Mouse (Mus musculus): ENCODE measurements around the gene Ndufaf8. TPM values are rescaled to one million over a fixed set of nuclear protein-coding genes. Genes with fewer than 3 reads are reported as not detected.

Ndufaf8 gene
- polyA plus RNA-seq, 1 experiment from 2014 or later: 46.8 TPM

DNA sequence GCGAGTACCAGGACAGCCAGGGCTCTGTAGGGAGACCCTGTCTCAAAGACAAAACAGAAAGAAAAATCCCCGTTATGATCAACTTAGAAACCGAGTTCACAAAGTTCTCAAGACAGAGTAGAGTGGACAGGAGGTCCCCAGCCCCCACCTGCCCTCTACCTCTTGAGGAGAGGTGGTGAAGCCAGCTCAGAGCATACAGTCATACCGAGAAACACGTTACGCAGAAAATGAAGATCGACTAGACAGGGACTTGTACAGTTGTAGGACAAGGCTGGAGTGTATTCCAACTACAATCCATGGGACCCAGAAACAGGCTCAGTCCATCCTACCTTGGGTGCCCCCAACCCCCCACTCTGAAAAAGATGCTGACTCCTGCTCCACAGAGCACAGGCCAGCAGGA, 20.4 kb downstream of the Ndufaf8 start:
- H3K4me3 ChIP-seq (ENCODE audit: low read depth, low read length): no peak overlapping the region
- 96% methylated on average over 7 of the region's 7 CpGs for WGBS
- H3K36me3 ChIP-seq (ENCODE audit: control insufficient read depth, insufficient read depth, low read length): 0 out of 2 replicates have a peak, but pooled peaks cover 7% of the 10 kb centered on the region
- no peak overlapping the region for H3K27ac ChIP-seq (ENCODE audit: low read length)
- H3K4me1 ChIP-seq (ENCODE audit: control insufficient read depth, insufficient read depth, low read length): no peaks in the 10 kb centered on the region; the same call in 1 of the 2 replicates
- no peaks in the 10 kb centered on the region for H3K9me3 ChIP-seq (replicated peaks; ENCODE audit: control insufficient read depth, low read length, poor library complexity, severe bottlenecking)
- H3K4me2 ChIP-seq (ENCODE audit: low read length): no peak overlapping the region
- no peak overlapping the region for H3K9ac ChIP-seq (ENCODE audit: low read depth, low read length)
- no peak for ATAC-seq
- no peaks in the 10 kb centered on the region for H3K27me3 ChIP-seq (ENCODE audit: control insufficient read depth, insufficient read depth, low read depth, low read length)

DNA sequence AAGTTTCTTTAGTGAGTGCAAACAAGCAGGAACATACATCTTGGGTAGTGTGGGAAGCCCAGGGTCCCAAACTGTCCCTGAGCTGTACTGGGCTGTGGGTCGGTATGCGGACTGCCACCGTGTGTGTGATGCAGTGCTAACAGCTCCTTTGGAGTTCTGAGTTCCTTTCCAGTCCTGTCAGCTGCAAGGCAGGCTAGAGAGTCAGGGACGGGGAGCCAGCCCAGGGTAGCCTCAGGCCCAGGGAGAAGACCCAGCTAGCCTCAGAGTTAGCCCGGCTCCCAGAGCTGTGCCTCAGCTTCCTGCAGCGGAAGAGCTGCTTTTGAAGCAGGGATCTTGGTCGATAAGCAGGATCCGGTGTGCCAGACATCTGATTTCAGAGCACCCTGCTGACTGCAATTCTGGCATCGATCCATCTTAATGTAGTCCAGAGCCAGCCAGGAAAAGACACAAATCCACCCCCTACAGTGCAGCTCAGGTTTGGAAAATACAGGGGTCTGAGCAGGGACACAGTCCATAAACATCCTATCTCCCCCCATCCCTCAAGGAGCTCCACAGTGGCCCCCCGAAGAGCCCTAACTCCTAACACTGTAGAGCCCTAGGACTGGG, 21.3 kb downstream of the Ndufaf8 start:
- Histone ChIP-seq H3K4me1 (ENCODE audit: control insufficient read depth, insufficient read depth, low read length) (no peaks in the 10 kb centered on the region; the same call in 1 of the 2 replicates), H3K4me2 (ENCODE audit: low read length) (no peak overlapping the region), H3K9ac (ENCODE audit: low read depth, low read length) (peak overlapping the region; percentile 28; the same call in 1 of the 2 replicates), H3K27me3 (ENCODE audit: control insufficient read depth, insufficient read depth, low read depth, low read length) (no peaks in the 10 kb centered on the region), H3K4me3 (ENCODE audit: low read depth, low read length) (no peak overlapping the region), H3K36me3 (ENCODE audit: control insufficient read depth, insufficient read depth, low read length) (0 out of 2 replicates have a peak, but pooled peaks cover 8% of the 10 kb centered on the region), H3K27ac (ENCODE audit: low read length) (no peak overlapping the region), H3K9me3 (replicated peaks; ENCODE audit: control insufficient read depth, low read length, poor library complexity, severe bottlenecking) (no peaks in the 10 kb centered on the region)
- 74% methylated on average over 10 of the region's 10 CpGs for WGBS
- ATAC-seq: no peak

DNA sequence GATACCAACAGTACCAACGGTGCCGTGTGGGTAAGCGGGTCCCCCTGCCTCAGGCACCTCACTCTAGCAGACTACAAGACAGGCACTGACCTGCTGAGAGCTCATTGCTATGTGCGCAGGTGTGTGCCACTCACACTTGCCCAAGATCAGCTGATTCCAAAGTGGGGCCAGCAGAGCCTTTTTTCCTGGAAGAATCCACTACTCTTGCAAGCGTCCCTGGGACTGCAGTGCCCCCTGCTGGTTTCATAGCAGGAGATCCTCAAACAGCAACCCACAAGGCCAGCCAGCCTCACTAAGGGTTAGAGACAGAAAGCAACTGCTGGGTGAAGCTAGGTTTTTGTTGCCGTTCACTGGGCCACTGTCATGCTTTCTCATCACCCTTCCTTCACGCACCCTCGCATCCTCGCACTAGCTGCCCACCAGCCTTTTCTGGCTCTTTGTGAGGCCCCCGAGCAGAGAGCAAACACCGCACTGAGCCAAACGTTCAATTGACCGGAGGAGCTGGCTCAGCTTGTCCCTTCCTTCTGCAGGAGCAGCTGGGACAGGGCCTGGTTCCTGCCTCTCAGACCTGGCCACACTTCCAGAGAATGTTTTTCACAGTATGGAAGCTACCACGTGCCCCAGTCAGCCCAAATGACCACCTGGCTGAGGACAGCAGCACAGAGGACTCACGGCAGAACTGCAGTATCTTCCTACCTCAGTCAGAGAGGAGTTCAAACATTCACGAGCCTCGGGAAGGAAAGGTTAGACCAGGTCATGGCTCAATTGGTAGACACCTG, 22.1 kb downstream of the Ndufaf8 start:
- no peak for ATAC-seq
- Histone ChIP-seq H3K9ac (ENCODE audit: low read depth, low read length) (no peak overlapping the region), H3K27me3 (ENCODE audit: control insufficient read depth, insufficient read depth, low read depth, low read length) (no peaks in the 10 kb centered on the region), H3K36me3 (ENCODE audit: control insufficient read depth, insufficient read depth, low read length) (peaks cover 3% of the 10 kb centered on the region; the same call in 1 of the 2 replicates), H3K4me3 (ENCODE audit: low read depth, low read length) (no peak overlapping the region), H3K9me3 (replicated peaks; ENCODE audit: control insufficient read depth, low read length, poor library complexity, severe bottlenecking) (no peaks in the 10 kb centered on the region), H3K4me1 (ENCODE audit: control insufficient read depth, insufficient read depth, low read length) (no peaks in the 10 kb centered on the region; the same call in 1 of the 2 replicates), H3K4me2 (ENCODE audit: low read length) (no peak overlapping the region), H3K27ac (ENCODE audit: low read length) (no peak overlapping the region)
- 82% methylated on average over 17 of the region's 17 CpGs for WGBS

DNA sequence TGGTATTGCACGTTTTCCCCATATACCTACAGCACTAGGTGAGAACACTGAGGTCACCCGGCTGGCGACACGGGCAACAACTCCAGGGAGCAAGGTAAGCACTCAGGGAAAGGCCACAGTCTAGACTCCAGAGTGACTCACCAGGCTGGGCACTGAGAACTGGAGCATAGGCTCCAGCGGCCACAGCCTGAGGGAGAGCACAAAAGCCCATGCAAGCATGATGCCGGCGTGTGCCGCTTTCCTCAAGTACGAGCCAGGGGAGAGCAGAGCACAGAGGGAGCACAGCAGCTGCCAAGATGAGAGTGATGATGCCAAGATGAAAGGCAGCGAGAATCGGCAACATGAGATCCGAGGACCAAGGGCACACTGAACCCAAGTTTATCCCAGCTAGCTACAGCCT, 23.4 kb downstream of the Ndufaf8 start:
- H3K27me3 ChIP-seq (ENCODE audit: control insufficient read depth, insufficient read depth, low read depth, low read length): no peaks in the 10 kb centered on the region
- no peak overlapping the region for H3K27ac ChIP-seq (ENCODE audit: low read length)
- no peaks in the 10 kb centered on the region for H3K9me3 ChIP-seq (replicated peaks; ENCODE audit: control insufficient read depth, low read length, poor library complexity, severe bottlenecking)
- no peak for ATAC-seq
- H3K36me3 ChIP-seq (ENCODE audit: control insufficient read depth, insufficient read depth, low read length): peaks cover 6% of the 10 kb centered on the region; the same call in 1 of the 2 replicates
- WGBS: 86% methylated on average over 12 of the region's 12 CpGs
- no peak overlapping the region for H3K9ac ChIP-seq (ENCODE audit: low read depth, low read length)
- H3K4me1 ChIP-seq (ENCODE audit: control insufficient read depth, insufficient read depth, low read length): no peaks in the 10 kb centered on the region; the same call in 1 of the 2 replicates
- no peak overlapping the region for H3K4me3 ChIP-seq (ENCODE audit: low read depth, low read length)
- H3K4me2 ChIP-seq (ENCODE audit: low read length): no peak overlapping the region

DNA sequence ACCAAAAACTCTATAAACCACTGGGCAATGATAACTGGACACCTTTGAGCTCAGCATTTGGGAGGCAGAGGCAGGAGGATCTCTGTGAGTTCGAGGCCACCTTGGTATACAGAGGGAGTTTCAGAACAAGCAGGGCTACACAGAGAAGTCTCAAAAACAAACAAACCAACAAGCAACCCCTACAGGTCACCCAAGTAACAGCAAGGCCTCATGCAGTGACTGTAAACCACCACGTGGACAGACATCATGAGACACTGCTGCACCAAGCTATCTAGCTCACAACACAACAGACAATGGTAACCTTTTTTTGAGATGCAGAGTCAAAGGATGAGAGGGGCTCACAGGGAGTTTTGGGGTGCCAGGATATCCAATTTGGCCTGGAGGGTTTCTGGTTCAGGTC, 28.1 kb downstream of the Ndufaf8 start:
- 86% methylated on average over 2 of the region's 2 CpGs for WGBS
- H3K9me3 ChIP-seq (replicated peaks; ENCODE audit: control insufficient read depth, low read length, poor library complexity, severe bottlenecking): no peaks in the 10 kb centered on the region
- peaks cover 18% of the 10 kb centered on the region for H3K36me3 ChIP-seq (ENCODE audit: control insufficient read depth, insufficient read depth, low read length)
- no peak overlapping the region for H3K9ac ChIP-seq (ENCODE audit: low read depth, low read length)
- H3K4me1 ChIP-seq (ENCODE audit: control insufficient read depth, insufficient read depth, low read length): no peaks in the 10 kb centered on the region
- no peak overlapping the region for H3K27ac ChIP-seq (ENCODE audit: low read length)
- H3K4me2 ChIP-seq (ENCODE audit: low read length): no peak overlapping the region
- no peak overlapping the region for H3K4me3 ChIP-seq (ENCODE audit: low read depth, low read length)
- ATAC-seq: no peak
- no peaks in the 10 kb centered on the region for H3K27me3 ChIP-seq (ENCODE audit: control insufficient read depth, insufficient read depth, low read depth, low read length)

DNA sequence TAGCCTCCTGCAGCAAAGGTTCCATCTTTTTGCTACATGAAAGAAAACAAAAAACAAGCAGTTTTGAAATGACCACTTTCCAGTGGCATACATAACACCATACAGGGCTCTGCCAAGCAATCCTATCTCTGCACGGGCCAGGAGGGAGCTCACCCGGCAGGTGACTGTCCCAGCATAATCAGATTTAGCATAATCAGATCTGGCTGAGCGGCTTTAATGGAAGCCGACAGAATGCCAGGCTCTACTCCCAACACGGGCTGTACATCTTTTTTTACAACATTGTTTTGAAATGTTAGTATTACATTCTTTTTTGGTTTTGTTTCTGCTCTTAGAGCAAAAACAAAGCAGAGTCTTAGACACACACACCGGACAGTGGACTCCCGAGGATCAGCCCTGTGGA, 30.6 kb downstream of the Ndufaf8 start:
- no peak overlapping the region for H3K27ac ChIP-seq (ENCODE audit: low read length)

DNA sequence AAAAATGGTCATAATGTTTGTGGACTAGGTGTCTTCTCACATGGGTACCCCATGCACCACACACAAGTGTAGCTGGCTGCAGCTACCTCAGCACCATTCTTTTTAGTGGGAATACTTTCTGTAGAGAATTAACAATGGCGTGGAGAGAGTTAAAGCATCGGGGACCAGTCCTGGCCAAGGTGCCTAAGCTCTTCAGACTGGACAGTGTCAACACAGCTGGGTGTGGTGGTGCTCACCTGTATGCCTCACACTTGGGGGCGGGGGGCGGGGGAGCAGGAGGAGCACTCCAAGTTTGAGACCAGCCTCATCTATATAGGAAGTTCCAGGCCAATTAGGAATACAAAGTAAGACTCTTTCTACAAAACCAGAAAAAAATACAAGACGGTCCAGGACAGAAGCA, 35.4 kb downstream of the Ndufaf8 start:
- H3K36me3 ChIP-seq (ENCODE audit: control insufficient read depth, insufficient read depth, low read length): peaks cover 12% of the 10 kb centered on the region; the same call in 1 of the 2 replicates
- ATAC-seq: no peak
- H3K9me3 ChIP-seq (replicated peaks; ENCODE audit: control insufficient read depth, low read length, poor library complexity, severe bottlenecking): no peaks in the 10 kb centered on the region
- WGBS: 96% methylated on average over 5 of the region's 5 CpGs
- H3K27me3 ChIP-seq (ENCODE audit: control insufficient read depth, insufficient read depth, low read depth, low read length): no peaks in the 10 kb centered on the region
- no peak overlapping the region for H3K27ac ChIP-seq (ENCODE audit: low read length)
- no peak overlapping the region for H3K4me2 ChIP-seq (ENCODE audit: low read length)
- no peak overlapping the region for H3K4me3 ChIP-seq (ENCODE audit: low read depth, low read length)
- no peaks in the 10 kb centered on the region for H3K4me1 ChIP-seq (ENCODE audit: control insufficient read depth, insufficient read depth, low read length)
- H3K9ac ChIP-seq (ENCODE audit: low read depth, low read length): no peak overlapping the region

More for the DNA sequence above, 30.6 kb downstream of the Ndufaf8 start:
- peaks cover 21% of the 10 kb centered on the region for H3K36me3 ChIP-seq (ENCODE audit: control insufficient read depth, insufficient read depth, low read length)
- no peak overlapping the region for H3K9ac ChIP-seq (ENCODE audit: low read depth, low read length)
- H3K27me3 ChIP-seq (ENCODE audit: control insufficient read depth, insufficient read depth, low read depth, low read length): no peaks in the 10 kb centered on the region
- H3K4me2 ChIP-seq (ENCODE audit: low read length): no peak overlapping the region
- no peak for ATAC-seq
- 59% methylated on average over 7 of the region's 7 CpGs for WGBS
- H3K4me3 ChIP-seq (ENCODE audit: low read depth, low read length): no peak overlapping the region
- no peaks in the 10 kb centered on the region for H3K4me1 ChIP-seq (ENCODE audit: control insufficient read depth, insufficient read depth, low read length)
- H3K9me3 ChIP-seq (replicated peaks; ENCODE audit: control insufficient read depth, low read length, poor library complexity, severe bottlenecking): no peaks in the 10 kb centered on the region

DNA sequence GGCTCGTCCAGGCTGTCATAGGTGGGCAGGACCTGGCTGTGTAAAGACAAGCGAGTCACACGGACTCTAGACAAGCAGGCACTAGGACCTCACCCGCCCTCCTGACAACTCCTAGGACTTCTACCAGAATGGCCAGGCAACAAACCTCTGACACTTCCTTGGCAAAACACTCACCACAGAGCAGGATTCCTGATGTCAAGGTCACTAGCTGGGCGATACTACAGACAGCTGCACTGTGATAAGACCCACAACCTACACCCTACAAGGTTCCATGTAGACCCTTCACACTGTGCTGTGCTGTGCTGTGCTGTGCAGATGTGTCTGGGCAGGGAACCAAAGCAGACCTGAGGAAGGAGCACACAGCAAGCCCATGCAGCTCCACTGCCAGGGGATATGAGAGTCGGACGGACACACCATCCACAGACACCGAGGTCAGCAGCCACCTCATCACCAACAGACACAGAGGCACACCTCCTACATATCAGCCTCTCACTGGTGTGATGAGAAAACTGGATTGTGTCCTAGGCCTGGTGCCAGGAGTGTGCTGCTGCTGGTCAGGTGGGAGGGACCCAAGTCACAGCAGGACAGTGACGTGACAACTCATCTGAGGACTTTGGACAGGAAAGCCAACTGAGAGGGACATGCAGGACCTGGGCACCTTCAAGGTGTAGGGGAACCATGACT, 36.3 kb downstream of the Ndufaf8 start:
- H3K4me3 ChIP-seq (ENCODE audit: low read depth, low read length): no peak overlapping the region
- ATAC-seq: no peak
- no peak overlapping the region for H3K9ac ChIP-seq (ENCODE audit: low read depth, low read length)
- no peaks in the 10 kb centered on the region for H3K9me3 ChIP-seq (replicated peaks; ENCODE audit: control insufficient read depth, low read length, poor library complexity, severe bottlenecking)
- H3K4me2 ChIP-seq (ENCODE audit: low read length): no peak overlapping the region
- peaks cover 12% of the 10 kb centered on the region; the same call in 1 of the 2 replicates for H3K36me3 ChIP-seq (ENCODE audit: control insufficient read depth, insufficient read depth, low read length)
- WGBS: 96% methylated on average over 9 of the region's 9 CpGs
- H3K27me3 ChIP-seq (ENCODE audit: control insufficient read depth, insufficient read depth, low read depth, low read length): no peaks in the 10 kb centered on the region
- no peak overlapping the region for H3K27ac ChIP-seq (ENCODE audit: low read length)
- no peaks in the 10 kb centered on the region for H3K4me1 ChIP-seq (ENCODE audit: control insufficient read depth, insufficient read depth, low read length)

All from midbrain, embryonic 16.5 days (tissue).